Mouse (Mus musculus) CH12.LX (cell line): ENCODE data around the gene Ube2h. TPM values are rescaled to one million over a fixed set of nuclear protein-coding genes. Genes with fewer than 3 reads are reported as not detected.

ENCODE experiments used
- DNase-seq: peaks from one replicate; pipeline ENCODE4 v3.0.0-alpha.2; 2013; ENCODE audit errors: extremely low read depth
- H3K27ac ChIP-seq: 2 replicates; pipeline ENCODE4 v1.5.1; 2012; ENCODE audit warnings: low read depth, mild to moderate bottlenecking, control low read depth, moderate library complexity; ENCODE audit not compliant: insufficient read depth
- H3K27me3 ChIP-seq: replicated peaks from 2 replicates; pipeline ENCODE3; 2012; ENCODE audit warnings: inconsistent platforms
- H3K36me3 ChIP-seq, 2 experiments: replicated peaks in 1 of 2; 2 replicates each; pipeline versions ENCODE3 to v1.6.1; 2012; ENCODE audit warnings: inconsistent platforms in 1 of 2, low read length in 1 of 2, mild to moderate bottlenecking in 1 of 2, mixed read lengths in 1 of 2, moderate library complexity in 1 of 2; ENCODE audit not compliant: control insufficient read depth in 1 of 2, insufficient read depth in 1 of 2
- H3K4me1 ChIP-seq, 2 experiments: 2 replicates each; pipeline ENCODE4 v1.6.1; 2012; ENCODE audit warnings: inconsistent platforms in 1 of 2, moderate library complexity in 1 of 2; ENCODE audit not compliant: insufficient read depth in 2 of 2, control insufficient read depth in 1 of 2
- H3K4me2 ChIP-seq: 2 replicates; pipeline ENCODE4 v1.6.1; 2012; ENCODE audit warnings: low read depth, mild to moderate bottlenecking, control low read depth; ENCODE audit not compliant: poor library complexity, insufficient read depth, severe bottlenecking
- H3K4me3 ChIP-seq, 3 experiments: fragments of 150-350 bp in 1 of 3; sonication (generic) in 1 of 3; replicated peaks in 1 of 3; 2 replicates each; pipeline versions ENCODE3 to v1.5.1; 2011 to 2012; ENCODE audit warnings: low read depth in 2 of 3, low read length in 2 of 3, mild to moderate bottlenecking in 2 of 3, moderate library complexity in 2 of 3, control low read depth in 1 of 3, improper control_type of control experiment in 1 of 3, inconsistent platforms in 1 of 3, mixed read lengths in 1 of 3; ENCODE audit not compliant: poor library complexity in 1 of 3
- H3K79me2 ChIP-seq: replicated peaks from 2 replicates; pipeline ENCODE4 v1.6.1; 2012; ENCODE audit warnings: mild to moderate bottlenecking, moderate library complexity; ENCODE audit not compliant: control insufficient read depth, poor library complexity, insufficient read depth, severe bottlenecking; ENCODE audit errors: extremely low read depth
- H3K9ac ChIP-seq: 2 replicates; pipeline ENCODE4 v1.6.1; 2012; ENCODE audit warnings: low read depth, mild to moderate bottlenecking, control low read depth, moderate library complexity; ENCODE audit not compliant: insufficient read depth
- H3K9me3 ChIP-seq: replicated peaks from 2 replicates; pipeline ENCODE3; 2012; ENCODE audit warnings: low read length, inconsistent platforms, mixed read lengths
- CHD1 ChIP-seq: IDR thresholded peaks from 2 replicates; pipeline ENCODE4 v1.6.1; 2012; ENCODE audit warnings: low read depth, low read length, improper control_type of control experiment, inconsistent platforms
- CTCF ChIP-seq, 2 experiments: IDR thresholded peaks in 1 of 2; conservative IDR thresholded peaks in 1 of 2; 2 replicates each; pipeline ENCODE4 v1.5.1; 2011 to 2012; ENCODE audit warnings: low read depth in 2 of 2, low read length in 2 of 2, improper control_type of control experiment in 1 of 2, inconsistent platforms in 1 of 2, mild to moderate bottlenecking in 1 of 2, moderate library complexity in 1 of 2
- EP300 ChIP-seq: IDR thresholded peaks from 2 replicates; pipeline ENCODE4 v1.6.1; 2011; ENCODE audit warnings: low read length, improper control_type of control experiment
- KAT2A ChIP-seq: IDR thresholded peaks from 2 replicates; pipeline ENCODE4 v1.6.1; 2012; ENCODE audit warnings: low read length, improper control_type of control experiment, inconsistent platforms; ENCODE audit not compliant: insufficient replicate concordance
- MAFK ChIP-seq: IDR thresholded peaks from 2 replicates; pipeline ENCODE4 v1.6.1; 2011; ENCODE audit warnings: low read length, improper control_type of control experiment; ENCODE audit not compliant: insufficient replicate concordance
- MAX ChIP-seq: IDR thresholded peaks from 2 replicates; pipeline ENCODE4 v1.6.1; 2011; ENCODE audit warnings: low read length, improper control_type of control experiment
- MEF2A ChIP-seq: IDR thresholded peaks from 2 replicates; pipeline ENCODE4 v1.6.1; 2014; ENCODE audit warnings: low read depth, mild to moderate bottlenecking, inconsistent platforms, low read length, improper control_type of control experiment, borderline replicate concordance
- MYC ChIP-seq: IDR thresholded peaks from 2 replicates; pipeline ENCODE4 v1.6.1; 2011; ENCODE audit warnings: low read depth, mild to moderate bottlenecking, improper control_type of control experiment, low read length
- NRF1 ChIP-seq: IDR thresholded peaks from 2 replicates; pipeline ENCODE4 v1.6.1; 2014; ENCODE audit warnings: low read depth, mild to moderate bottlenecking, inconsistent platforms, low read length, improper control_type of control experiment, moderate library complexity
- POLR2AphosphoS2 ChIP-seq: IDR thresholded peaks from 2 replicates; pipeline ENCODE4 v1.6.1; 2011; ENCODE audit warnings: low read depth, low read length, improper control_type of control experiment
- RAD21 ChIP-seq: IDR thresholded peaks from 2 replicates; pipeline ENCODE4 v1.6.1; 2011; ENCODE audit warnings: low read depth, mild to moderate bottlenecking, low read length, improper control_type of control experiment, moderate library complexity
- RCOR1 ChIP-seq: conservative IDR thresholded peaks from 2 replicates; pipeline ENCODE4 v1.6.1; 2012; ENCODE audit warnings: low read depth, mild to moderate bottlenecking, inconsistent platforms, low read length, improper control_type of control experiment
- SIN3A ChIP-seq: IDR thresholded peaks from 2 replicates; pipeline ENCODE4 v1.6.1; 2012; ENCODE audit warnings: low read length, improper control_type of control experiment, inconsistent platforms
- SMC3 ChIP-seq: IDR thresholded peaks from 2 replicates; pipeline ENCODE4 v1.6.1; 2011; ENCODE audit warnings: low read depth, low read length, improper control_type of control experiment
- USF2 ChIP-seq: conservative IDR thresholded peaks from 2 replicates; pipeline ENCODE4 v1.6.1; 2011; ENCODE audit warnings: low read depth, low read length, improper control_type of control experiment
- ZKSCAN1 ChIP-seq: IDR thresholded peaks from 2 replicates; pipeline ENCODE4 v1.6.1; 2012; ENCODE audit warnings: low read depth, inconsistent platforms, low read length, improper control_type of control experiment, borderline replicate concordance
- ZMIZ1 ChIP-seq: IDR thresholded peaks from 2 replicates; pipeline ENCODE4 v1.6.1; 2012; ENCODE audit warnings: low read depth, mild to moderate bottlenecking, inconsistent platforms, low read length, improper control_type of control experiment
- dilution Hi-C: fragments of 300-500 bp; cut with MboI; formaldehyde crosslinking; loops from 2 replicates; pipeline ENCODE4 v1.14.3; 2020; ENCODE audit warnings: low sequenced_read_pairs; ENCODE audit not compliant: extremely low pct_unique_long_range_greater_than_20kb, extremely low pct_ligation_motif_present
- in situ Hi-C: fragments of 300-500 bp; cut with MboI; formaldehyde crosslinking; loops from 3 replicates; pipeline ENCODE4 v1.14.3; 2019; ENCODE audit warnings: low sequenced_read_pairs, low pct_ligation_motif_present, low pct_unique_long_range_greater_than_20kb, mixed read lengths
- polyA plus RNA-seq: library from polyadenylated mRNA; unstranded; fragments of >175 nt; gene quantifications from 2 replicates; pipeline ENCODE4 v1.2.1, GENCODE M21; 2012; ENCODE audit warnings: low read depth; ENCODE audit not compliant: insufficient read length
- total RNA-seq, 2 experiments: library from RNA; depleted of rRNA; stranded (reverse); fragments of 300-350 nt in 1 of 2; fragments of >200 nt in 1 of 2; gene quantifications; 2 replicates each; pipeline ENCODE4 v1.2.3; 2012 to 2014

Gene Ube2h
- total and polyA plus RNA-seq, 3 experiments = 6.1 to 13.4 (median 13.4) TPM

DNA sequence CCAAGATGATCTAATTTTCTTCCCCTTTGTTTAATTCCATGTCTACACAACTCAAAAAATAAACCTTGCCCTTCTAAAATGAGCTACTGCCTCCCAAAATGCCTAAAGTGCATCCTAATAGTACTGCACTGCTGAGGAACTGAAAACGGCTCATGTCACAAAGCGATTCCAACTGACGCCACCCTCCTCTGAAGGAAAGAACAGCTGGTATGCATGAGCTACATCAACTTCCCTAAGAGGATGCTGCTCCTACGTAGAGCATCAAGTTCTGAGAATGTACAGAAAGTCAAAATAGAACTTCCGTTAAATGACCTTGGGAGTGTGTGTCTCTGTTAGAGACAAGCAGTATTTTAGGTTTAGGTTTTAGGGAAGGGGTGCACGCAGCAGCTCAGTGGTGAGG, 45.1 kb downstream of the Ube2h start:
- Histone ChIP-seq H3K9ac (no peak overlapping the region), H3K4me3 (no peak overlapping the region)
- TF ChIP-seq NRF1 = no peak
- TF ChIP-seq KAT2A = no peak
- no peak for TF ChIP-seq POLR2AphosphoS2
- no peak for TF ChIP-seq MYC
- TF ChIP-seq SMC3 = no peak
- TF ChIP-seq CHD1 = no peak
- no peak for TF ChIP-seq EP300
- TF ChIP-seq MEF2A = no peak
- TF ChIP-seq MAFK = no peak
- TF ChIP-seq ZKSCAN1 = no peak
- TF ChIP-seq ZMIZ1 = no peak
- no peak for TF ChIP-seq SIN3A
- TF ChIP-seq, all 38 proteins: peak for 0
- Histone ChIP-seq H3K4me1 (no peaks in the 10 kb centered on the region; a peak in 1 of 4 replicates), H3K27ac (no peak overlapping the region), H3K9me3 (no peaks in the 10 kb centered on the region), H3K4me2 (no peak overlapping the region), H3K36me3 (peaks cover 39 to 77% of the 10 kb centered on the region in 2 experiments), H3K79me2 (no peaks in the 10 kb centered on the region), H3K27me3 (no peaks in the 10 kb centered on the region)
- in situ Hi-C loops (no loop called here), dilution Hi-C loops (no loop called here)
- no peak for DNase-seq

DNA sequence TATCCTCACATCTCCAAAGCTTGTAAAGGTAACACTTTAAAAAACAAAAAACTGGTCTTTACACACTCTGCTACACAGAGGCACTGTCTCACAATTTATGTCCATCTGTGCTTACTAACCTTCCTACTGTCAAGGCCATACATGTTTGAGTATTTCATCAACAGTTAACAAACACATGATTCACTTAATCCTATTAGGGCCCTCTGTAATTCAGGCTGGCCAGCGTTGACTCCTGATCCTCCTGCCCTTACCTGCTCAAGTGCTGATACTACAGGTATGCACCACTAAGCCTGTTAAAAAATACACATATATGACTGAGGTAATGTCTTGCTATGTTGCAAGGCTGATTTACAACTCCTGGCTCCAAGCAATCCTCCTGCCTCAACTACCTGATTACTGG, 46.4 kb downstream of the Ube2h start:
- no peak overlapping the region for H3K27ac ChIP-seq
- H3K9me3 ChIP-seq = no peaks in the 10 kb centered on the region
- no peak for TF ChIP-seq POLR2AphosphoS2
- dilution Hi-C loops = no loop called here
- H3K27me3 ChIP-seq = no peaks in the 10 kb centered on the region
- peaks cover 39 to 76% of the 10 kb centered on the region in 2 experiments for H3K36me3 ChIP-seq
- peaks cover 0 to 1% of the 10 kb centered on the region in 2 experiments; a peak in 1 of 4 replicates for H3K4me1 ChIP-seq
- no peak overlapping the region for H3K4me3 ChIP-seq
- no peak overlapping the region for H3K9ac ChIP-seq
- no peak for DNase-seq
- no peaks in the 10 kb centered on the region for H3K79me2 ChIP-seq
- in situ Hi-C loops = no loop called here
- H3K4me2 ChIP-seq = no peak overlapping the region

DNA sequence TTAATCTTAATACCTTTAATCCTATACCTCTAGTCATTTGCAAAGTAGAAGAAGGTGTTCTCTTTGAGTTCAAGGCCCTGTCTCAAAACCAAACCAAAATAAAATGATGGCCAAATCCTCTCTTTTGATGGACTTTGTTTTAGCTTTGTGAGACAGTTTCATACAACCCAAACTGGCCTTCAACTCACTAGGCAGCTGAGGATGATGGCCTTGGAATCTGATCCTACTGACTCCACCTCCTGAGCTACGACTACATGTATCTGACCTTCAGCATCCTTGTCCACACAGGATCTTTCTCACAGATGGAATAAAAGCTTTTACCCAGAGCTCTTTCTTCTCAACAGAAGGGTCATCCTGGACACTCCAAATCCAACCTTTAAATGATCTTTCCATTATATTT, 48.5 kb downstream of the Ube2h start:
- Histone ChIP-seq H3K9me3 (no peaks in the 10 kb centered on the region), H3K4me3 (no peak overlapping the region), H3K4me2 (no peak overlapping the region), H3K9ac (no peak overlapping the region)
- TF ChIP-seq MAFK = no peak
- TF ChIP-seq RCOR1 = no peak
- no peak for TF ChIP-seq SIN3A
- TF ChIP-seq ZKSCAN1 = no peak
- TF ChIP-seq USF2 = no peak
- TF ChIP-seq MAX = no peak
- TF ChIP-seq CHD1 = no peak
- TF ChIP-seq NRF1 = no peak
- TF ChIP-seq EP300 = no peak
- no peak for TF ChIP-seq CTCF (conservative IDR thresholded peaks at IDR 0.05 in 1 of 2, IDR thresholded peaks at IDR 0.05 in 1 of 2; ENCODE audit: low read depth in 2 of 2, low read length in 2 of 2)
- TF ChIP-seq SMC3 = no peak
- TF ChIP-seq RAD21 = no peak
- TF ChIP-seq, all 38 proteins: peak for 0
- in situ Hi-C loops (no loop called here), dilution Hi-C loops (no loop called here)
- Histone ChIP-seq H3K27me3 (no peaks in the 10 kb centered on the region), H3K36me3 (peaks cover 30 to 73% of the 10 kb centered on the region in 2 experiments), H3K79me2 (no peaks in the 10 kb centered on the region; the same call in 1 of the 2 replicates), H3K27ac (no peak overlapping the region), H3K4me1 (peaks cover 0 to 9% of the 10 kb centered on the region in 2 experiments; a peak in 2 of 4 replicates)
- DNase-seq = no peak
